Mouse (Mus musculus) spleen, adult 18-20 months (tissue): ENCODE results near the gene Myo6.

Experiments used
- DNase-seq, 2 experiments: peaks; one replicate each; pipeline ENCODE4 v3.0.0; 2022; ENCODE audit warnings: mixed read lengths in 2 of 2

Gene Myo6

DNA sequence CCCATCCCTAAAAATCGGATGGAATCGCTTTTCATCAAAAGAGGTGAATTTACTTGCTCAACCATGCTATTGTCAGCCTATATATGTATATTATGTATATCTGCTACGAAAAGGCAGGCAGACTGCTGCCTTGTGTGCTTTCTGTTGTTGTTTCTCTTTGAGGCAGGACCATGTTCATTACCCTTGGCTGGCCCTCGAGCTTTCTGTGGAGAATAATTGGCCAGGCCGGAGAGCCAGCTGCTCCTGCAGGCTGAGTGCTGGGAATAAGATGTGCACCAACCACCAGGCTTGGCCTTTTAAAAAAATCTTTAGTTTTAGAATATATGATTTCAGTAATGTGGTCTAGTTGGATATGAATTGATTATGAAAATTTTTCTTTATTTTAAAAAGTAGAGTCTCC, 19.3 kb downstream of the Myo6 start:
- DNase-seq, result no peak

DNA sequence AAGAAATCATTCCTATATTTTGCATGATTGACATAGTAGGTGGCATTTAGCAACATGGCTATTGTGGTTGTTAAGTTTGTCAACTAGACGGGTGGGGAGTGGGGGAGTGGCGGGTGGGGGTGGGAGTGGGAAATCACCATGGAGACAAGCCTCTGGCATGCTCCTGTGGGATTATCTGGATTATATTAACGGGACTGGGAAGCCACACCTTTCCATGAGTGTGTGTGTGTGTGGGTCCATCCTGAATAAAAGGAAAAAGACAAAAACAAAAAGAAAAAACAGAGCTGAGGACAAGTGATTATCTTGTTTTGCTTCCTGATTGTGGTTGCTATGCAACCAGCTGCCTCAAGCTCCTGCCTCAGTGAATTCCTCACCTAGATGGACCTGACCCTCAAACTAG, 20.9 kb downstream of the Myo6 start:
- no peak for DNase-seq

DNA sequence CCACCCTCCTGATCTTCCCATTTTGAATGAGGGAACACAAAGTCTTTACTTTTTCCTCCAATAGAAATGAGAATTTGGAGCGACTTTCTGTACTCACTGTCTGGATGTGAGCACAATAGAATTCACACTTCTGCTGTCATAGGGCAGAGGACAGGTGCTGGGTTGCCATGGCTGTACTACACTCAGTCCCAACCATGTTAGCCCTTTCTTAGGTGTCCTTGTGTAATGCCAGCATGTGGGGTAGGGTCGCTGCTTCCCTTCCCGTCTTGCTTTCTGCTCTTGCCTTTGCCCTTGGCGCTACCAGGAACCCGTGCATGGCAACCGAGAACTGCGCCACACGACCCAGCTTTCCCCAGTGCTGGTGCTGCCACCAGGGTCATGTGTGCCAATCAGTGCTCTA, 21.9 kb downstream of the Myo6 start:
- DNase-seq, result no peak

DNA sequence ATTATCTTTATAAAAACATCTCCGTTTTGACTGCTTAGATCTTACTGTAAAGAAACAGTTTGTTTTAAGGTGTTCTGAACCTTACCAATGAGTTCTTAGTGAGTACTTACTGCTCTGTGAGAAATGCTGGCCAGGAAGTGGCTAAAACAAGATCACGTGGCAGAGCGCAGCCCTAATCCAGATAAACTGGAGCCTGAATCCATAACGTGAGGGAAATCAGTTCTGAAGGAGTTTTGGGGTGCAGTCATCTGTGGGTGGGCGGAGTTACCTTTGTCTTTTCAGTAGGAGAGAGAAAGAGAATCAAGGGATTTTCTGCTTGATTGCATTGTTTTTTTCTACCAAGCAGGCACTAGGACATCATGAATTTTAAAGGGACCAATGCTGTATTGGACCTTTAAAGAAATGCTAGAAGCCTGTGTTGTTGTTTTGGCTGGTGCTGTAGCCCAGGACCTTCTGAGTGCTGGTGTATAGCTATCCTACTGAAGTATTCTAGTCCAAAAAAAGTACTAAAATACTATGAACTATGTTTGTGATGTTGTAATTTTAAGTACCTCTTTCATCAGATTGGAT, 23.6 kb downstream of the Myo6 start:
- DNase-seq, result no peak

DNA sequence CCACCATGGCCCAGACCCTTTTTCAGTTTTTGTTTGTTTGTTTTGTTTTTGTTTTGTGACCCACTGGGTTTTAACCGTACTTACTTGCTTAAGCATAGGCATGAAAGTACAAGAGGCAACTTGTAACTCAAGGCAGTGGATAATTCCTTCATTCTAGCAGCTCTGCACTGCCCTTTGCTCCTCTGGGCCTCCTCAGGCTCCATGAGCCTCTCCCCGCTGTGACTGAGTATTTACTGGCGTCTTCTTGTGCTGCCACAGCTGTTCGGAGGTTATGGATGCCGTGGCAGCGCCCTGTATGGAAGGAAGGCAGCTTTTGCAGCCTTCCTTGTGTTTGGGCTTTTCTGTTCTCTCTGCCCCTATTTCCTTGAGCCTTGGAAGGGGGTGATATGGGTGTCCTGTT, 26.4 kb downstream of the Myo6 start:
- DNase-seq, result no peak

DNA sequence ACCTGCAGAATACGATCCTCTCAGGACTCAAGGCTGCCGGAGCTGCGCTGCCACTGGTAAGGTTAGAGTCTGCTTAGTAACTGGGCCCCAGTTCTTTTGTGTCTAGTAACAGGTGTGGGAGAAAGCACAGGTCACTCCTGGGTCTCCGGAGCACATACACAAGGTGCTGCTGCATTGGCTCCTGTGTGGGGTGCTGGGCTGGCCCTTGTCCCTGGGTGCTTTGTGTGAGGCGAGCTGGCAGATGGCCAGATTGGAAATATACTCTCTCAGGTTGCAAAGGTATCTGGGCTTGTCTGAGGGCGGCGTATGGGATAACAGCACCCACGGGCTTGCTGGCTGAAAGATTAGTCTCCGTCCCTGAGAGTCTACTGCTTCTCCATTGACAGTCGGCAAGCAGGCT, 27.5 kb downstream of the Myo6 start:
- DNase-seq, result no peak

DNA sequence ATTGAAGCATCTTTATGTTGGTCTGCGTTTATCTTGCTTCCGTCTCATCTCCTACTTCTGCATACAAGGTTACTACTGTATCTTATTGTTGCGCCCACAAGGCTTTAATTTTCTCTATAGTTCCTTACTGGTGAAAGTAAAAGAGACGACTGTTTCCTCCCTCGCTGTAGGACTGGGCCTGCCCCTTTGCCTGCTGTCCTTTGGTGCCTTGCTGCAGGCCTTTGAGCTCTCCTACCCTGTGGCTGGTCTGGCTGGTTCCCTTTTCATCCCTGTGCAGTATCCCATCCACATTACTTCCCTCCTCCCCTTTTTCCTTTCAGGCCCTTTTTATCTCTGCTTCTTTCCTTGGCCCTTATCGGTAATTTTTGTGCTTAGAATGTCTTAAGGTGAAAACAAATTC, 29.6 kb downstream of the Myo6 start:
- DNase-seq, result no peak

DNA sequence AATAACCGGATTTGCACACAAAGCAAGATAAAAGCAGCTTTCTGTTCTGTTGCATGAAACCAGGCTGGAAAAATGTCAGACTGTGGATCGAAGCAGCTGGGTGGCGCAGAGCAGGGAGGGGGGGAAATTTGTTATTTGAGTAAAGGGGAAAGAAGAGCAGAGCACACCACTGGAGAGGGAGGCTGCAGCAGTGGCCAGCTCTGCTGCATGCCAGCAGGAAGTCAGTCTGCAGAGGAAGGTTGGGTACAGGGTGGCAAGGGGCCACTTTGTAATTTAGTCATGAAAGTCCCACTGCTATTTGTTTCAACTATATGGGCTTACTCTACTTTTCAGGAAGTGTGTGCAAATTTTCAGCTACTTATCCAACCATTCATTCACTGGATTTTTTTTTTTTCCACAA, 31.3 kb downstream of the Myo6 start:
- no peak for DNase-seq

DNA sequence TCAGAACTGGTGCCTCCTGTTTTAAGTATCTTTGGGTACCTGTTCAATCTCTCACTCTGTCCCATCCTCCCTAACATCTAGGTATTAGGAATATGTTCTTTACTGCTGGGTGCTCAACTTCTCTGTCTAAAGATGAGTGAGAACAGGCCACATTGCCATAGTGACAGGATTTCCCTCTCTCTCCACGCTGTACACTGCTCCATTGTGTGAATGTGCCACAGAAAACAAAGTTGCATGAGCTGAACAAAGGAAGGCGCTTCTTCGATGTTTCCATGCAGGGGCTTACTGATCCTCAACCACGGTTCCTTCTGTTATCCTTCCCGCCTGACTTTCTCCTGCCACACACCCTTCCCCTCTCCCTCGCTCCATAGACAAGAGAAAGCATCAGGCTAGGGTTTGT, 32.4 kb downstream of the Myo6 start:
- DNase-seq, result no peak

DNA sequence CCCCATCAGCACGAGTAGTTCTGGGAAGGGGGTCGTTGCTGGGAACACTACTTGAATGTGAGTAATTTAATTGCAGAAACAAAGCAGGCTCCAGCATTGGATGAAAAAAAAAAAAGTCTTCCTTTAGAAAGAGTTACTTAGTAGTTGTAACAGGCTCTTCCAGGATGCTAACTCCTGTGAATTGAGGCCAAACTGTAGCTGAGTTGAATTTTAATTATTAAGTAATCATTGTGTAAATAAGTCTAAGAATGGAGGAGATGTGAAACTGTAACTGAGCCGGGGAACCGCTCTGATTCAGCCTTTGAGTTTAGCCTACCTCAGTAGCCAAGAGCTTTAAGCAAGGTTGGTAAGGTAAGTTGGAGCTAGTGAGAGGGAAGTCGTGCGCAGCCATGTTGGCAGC, 36.0 kb downstream of the Myo6 start:
- DNase-seq, result no peak

DNA sequence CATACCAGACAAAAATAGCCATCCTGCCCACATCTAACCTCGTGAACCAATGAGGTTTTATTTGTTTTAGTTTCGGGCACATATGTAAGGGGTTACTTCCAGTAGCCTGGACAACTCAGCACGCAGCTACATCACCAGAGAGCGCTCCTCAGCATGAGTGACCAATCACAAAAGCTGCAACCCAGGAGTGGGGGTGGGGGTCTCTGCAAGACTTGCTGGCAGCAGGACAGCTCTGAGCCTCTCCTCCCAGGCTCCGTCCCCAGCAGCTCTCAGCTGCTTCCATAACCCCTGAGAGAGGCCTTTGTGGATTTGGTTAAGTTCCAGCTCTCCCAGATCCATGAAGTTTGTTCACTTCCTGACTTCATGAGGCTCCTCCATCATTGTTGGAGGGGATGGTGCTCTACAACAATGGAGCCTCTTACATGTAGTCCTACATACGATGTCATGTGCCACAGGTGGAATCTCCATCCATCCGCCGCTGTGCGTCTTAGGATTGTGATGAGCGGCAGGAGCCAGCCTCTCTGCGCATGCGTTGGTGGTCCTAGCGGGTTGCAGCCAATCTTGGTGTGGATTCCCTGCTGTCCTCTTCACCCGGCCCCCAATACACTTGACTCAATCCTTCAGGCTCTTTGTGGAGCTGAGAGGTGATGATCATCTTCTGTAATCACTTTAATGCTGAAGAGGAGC, 37.7 kb downstream of the Myo6 start:
- DNase-seq, result no peak

DNA sequence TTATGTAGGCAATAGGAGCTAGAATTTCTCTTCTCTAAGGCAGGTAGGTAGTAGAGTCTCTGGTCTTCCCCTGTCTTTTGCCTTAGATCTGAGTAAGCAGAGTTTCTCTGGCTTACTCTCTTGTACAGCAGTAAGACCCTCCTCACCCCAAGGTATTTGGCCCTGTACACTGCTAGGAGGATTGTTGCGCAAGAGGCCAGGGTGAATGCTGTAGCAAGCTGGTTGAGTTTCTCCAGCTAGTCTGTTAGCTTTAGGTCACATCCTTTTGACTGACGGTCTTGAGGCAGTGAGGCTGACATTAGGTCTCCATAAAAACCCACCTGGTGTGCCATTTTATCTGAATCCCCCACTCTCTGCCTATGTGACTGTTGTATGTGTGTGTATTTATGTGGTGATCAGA, 43.9 kb downstream of the Myo6 start:
- DNase-seq, result no peak

DNA sequence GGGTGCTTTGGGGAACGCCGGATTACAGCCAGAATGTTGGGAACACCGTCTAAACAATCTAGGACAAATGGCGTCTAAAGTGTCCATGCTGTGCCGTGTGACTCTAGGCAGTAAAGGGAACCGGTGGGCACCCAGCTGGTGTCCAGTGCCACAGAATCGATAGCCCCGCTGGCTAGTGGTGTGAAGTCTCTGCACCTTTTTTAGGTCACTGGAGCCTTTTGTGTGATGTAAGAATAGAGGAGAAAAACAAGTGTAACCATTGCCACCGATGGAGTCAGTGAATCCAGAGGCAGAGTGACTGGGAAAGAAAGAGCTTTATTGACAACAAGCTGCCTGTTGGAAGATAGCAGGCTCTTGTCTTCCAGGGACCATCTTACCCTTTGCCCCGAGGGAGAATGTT, 44.6 kb downstream of the Myo6 start:
- DNase-seq, result no peak

DNA sequence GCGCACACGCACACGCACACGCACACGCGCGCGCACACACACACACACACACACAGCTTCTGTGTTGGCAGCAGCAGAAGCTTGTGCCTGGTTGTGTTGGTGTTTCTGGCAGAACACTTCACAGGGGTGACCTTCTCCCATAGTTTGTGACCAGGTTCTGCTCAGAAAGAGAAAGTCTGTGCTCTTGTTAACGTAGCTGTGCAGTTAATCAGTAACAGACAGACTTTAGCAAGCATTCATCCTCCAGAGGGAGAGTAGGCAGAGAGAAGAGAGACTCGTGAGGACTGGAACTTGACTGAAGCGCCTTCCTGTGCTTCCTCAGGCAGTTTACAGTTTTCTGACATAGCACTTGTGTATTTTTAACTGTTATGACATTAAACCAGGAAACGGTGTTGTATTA, 45.3 kb downstream of the Myo6 start:
- DNase-seq, result no peak

DNA sequence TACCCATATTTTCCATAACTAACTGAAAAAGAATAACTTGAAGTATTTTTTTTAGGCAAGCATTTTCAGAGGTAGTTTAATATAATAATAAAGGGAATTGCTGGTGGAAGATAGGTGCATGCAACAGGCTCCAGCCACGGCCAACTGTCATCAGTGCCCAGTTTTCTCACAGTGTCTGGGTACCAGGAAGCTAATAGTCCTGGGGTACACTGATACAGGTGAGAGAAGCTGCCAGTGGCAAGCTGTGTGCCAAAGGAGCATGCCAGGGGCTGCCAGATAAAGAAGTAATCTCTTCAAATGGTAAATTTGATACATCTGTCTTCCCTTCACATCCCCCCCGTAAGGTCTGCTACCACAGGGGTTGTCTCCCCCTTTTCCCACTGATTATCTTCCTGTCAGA, 48.6 kb downstream of the Myo6 start:
- DNase-seq, result no peak

DNA sequence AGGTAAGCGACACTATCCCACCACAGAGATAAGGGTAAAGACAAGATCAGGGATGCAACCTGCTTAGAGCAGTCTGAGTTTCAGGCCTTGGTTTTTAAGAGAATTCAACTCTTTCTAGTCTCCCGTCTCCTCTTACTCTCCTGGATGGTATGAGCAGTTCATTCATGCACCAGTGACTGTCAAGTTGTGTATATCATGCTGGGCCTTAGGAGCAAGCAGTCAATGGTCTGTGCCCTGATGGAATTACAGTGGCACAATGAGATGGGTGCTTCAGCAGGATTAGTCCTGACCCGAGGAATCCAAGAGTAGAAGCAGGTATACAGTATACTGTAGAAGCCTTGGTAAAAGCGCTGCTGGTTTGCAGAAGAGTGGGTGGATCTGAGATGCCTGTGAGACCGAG, 50.7 kb downstream of the Myo6 start:
- no peak for DNase-seq

DNA sequence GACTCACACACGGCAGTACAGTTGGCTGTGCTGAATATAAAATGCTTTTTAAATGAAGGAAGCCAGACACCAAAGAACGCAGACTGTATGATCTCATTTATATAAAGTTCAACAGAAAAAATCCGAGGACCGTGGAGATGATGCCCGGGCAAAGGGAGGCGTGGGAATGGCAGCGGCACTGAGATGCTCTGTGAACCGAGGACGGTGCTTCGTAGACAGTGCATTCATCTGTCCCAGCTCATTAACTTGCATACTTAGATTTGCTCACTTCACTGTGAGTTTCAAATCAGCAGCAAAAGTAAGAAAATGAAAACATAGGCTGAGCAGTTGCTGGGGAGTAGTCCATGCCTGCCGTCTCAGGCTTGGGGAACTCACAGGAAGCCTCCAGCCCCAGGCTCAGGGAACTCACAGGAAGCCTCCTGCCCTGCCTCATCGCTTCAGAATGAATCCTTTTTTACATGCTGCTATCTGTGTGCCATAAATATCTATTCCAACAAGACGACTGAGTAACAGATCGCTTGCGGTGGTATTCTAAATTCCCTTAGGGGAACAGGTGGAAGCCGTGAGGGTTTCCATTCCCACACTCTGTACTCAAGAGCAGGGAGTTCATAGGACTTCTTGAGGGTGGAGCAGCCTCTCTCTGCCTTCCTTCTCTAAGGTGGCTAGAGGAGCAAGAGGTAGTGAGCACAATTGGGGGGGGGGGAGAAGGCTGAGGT, 52.1 kb downstream of the Myo6 start:
- DNase-seq, result no peak

DNA sequence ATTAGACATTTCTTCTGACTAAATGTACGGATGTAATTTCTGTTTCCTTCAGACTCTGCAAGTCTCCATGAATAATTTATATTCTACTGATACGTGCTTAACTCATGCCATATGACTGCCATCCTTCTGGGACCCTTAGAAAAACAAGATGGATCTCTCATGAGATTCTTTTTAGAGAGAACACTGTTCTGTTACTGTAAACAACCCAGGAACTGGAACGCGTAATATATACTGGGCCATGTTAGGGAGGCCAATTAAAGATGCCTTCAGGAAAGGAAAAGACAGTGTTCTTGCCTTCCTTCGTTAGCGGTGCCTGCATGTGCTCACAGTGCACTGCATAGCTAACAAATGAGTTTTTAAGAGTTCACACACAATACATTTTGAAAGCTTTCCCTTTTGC, 53.9 kb downstream of the Myo6 start:
- DNase-seq, result no peak

DNA sequence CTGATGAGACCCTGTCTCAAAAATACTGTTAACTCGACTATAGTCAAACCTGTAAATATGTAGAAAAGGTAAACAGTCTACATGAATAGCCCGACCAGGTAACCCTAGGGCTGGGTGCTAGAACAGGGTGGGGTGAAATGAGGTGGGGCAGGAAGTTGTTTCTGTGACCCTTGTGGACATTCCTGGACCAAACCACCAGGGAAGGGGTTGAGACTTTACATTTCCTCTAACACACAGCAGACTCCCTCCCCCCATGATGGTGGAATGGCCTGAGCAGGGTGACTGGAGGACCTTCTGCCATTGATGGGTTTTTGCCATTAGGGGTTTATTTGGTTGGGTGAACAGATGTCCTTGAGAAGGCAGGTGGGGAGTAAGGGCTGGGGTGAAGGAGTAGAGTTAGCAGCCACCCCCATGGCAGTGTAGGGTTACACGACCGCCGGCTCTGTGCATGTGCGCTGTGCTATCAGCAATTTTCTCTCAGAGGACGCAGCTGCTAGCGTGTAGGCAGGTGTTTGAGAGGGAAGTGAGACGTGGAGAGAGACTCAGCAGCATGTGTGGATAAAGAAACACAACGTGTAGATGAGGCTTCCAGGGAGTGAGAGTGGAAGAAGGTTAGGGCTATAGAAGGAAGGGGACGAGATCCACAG, 59.3 kb downstream of the Myo6 start:
- no peak for DNase-seq

DNA sequence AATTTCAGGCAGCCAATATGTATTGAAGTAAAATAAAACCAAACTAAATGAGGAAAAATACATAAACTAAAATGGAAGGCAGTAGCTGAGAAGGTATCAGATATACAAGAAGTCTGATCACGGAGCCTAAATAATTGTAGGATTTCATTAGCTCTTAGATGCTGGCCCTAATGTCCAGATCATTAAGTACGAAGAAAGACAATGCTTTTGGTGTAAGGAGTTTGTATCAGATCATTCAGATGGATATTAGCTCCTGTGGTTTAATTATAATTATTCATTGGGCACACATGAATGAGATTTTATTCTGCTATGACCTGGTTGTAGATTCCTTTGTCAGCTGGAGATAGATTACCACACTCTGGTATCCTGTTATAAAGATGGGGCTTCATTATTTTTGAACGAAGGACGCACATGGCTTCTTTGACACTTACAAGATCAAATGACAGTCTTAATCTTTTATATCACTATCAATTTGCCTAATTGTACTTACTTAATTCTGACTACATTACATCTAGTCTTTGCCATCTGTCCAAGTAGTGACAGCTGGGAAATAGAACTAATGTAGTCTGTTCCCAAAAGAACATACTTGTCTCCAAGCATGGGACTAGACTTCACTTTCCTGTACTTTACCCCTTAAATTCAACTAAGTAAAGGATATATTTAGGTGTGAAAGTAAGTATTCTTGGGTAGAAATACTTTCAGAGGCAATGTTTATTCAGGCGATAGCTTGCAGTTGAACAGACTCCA, 61.9 kb downstream of the Myo6 start:
- DNase-seq, result no peak

DNA sequence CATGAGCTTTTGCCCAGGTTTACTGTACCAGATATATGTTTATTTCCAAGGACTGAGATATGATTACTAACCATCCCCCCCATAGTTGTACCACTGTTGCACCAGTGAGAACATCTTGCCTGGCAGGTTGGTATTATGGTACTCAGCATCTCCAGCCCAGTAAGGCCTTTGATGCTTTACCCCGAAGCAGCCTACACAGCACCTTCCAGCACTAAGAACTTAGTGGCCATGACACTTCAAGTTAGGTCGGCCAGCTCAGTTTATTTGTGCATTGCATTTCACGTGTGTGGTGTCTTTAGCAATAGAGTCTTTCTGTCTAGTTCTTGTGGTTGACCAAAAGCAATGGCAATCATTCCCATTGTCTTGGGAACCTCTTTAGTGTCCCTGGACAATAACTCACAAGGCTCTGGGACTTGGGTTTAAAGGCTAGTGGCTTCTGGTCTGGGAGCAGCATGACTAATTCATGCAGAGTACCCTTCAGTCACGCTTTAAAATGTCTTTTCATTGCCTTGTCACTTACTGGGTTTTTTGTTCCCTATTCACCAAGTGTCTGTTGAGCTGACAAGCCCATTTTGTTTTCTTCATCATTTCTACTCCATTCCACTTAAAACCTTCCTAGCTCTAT, 69.1 kb downstream of the Myo6 start:
- DNase-seq, result no peak

DNA sequence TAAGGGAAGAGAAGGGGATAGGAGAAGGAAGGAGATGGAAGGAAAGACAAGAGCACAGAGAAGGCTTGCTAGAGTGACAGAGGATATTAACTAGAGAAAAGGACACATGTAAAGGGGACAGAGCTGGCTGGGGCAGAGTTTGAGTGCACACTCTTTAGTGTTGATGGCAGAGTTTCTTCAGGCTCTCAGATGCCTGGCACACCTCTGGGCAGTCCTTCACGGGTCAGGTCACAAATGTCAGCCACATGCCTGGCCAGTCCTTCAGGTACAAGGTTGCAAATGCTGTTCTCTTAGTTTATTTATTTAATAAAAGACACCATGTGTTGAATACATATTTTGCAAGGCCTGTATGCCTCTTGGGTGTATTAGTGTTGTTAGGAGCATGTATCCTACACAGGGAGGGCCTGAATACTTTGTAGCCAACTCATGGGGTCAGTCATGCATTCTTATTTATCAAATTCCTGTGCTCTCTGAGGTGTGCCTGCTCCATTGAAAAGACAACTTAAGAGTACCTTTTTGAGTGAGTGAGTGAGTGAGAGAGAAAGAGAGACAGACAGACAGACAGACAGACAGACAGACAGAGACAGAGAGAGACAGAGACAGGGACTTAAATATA, 72.5 kb downstream of the Myo6 start:
- no peak for DNase-seq
